Mouse (Mus musculus): Measurements from ENCODE around the gene Lctl.
"Not testable (repeated sequence)": the region's sequence is repeated elsewhere in the genome, so short reads cannot be mapped to it uniquely, and the experiment has no call there.

DNA sequence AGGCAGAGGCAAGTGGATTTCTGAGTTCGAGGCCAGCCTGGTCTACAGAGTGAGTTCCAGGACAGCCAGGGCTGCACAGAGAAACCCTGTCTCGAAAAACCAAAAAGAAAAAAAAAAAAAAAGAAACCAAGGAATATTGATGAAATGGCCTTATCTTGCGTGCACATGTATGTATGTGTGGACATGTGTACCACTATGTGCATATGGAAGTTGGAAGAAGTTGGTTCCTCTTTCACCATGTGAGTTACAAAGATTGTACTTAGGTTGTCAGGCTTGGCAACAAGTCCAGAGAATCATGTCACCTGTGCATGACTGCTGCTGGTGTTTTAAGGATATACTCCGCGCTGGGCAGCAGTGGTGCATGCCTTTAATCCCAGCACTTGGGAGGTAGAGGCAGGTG, 66.3 kb downstream of the Lctl start:
- TF ChIP-seq POLR2A (IDR thresholded peaks at IDR 0.05; ENCODE audit: low read depth, low read length); CTCF (conservative IDR thresholded peaks at IDR 0.05; ENCODE audit: insufficient read depth, insufficient read length, low read depth, low read length): not testable (repeated sequence)

All from kidney, adult 2 months (tissue).